Mouse (Mus musculus): ENCODE results near the gene Prnp.

Prnp gene

DNA sequence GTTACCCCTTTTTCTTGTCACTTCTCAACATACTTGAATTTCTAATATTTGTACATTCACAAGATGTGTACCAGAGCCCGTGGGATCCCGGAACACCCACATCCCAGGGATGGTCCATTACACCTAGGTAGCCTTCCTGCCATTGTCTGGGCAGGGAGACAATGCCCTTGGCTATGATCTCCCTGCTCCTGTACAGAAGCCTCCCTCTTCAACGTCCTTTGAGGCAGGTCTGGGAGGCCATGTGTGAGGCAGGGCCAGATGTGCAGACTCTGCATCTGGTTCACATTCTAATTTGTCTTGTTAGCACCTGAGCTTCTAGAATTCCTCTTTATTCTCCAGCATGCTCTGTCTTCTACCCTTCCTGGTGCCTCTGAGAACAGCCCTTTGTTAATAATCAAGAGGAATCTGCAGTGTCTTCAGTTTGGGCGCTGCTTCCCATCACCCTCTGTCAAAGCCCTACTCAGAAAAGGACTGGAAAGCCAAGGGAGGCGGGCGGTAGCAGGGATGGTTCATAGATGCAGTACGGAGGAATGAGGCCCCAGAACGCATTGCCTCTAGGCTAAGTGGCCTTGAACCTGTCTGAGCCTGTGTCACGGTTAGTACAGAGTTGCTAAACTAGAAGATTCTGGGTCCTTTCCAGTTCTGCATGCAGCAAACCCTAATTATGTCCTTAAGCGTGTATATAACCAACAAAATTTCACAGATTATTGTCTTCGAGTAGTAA, 39.4 kb downstream of the Prnp start:
- DNase-seq (ENCODE audit: low read depth, low spot score): no peak

DNA sequence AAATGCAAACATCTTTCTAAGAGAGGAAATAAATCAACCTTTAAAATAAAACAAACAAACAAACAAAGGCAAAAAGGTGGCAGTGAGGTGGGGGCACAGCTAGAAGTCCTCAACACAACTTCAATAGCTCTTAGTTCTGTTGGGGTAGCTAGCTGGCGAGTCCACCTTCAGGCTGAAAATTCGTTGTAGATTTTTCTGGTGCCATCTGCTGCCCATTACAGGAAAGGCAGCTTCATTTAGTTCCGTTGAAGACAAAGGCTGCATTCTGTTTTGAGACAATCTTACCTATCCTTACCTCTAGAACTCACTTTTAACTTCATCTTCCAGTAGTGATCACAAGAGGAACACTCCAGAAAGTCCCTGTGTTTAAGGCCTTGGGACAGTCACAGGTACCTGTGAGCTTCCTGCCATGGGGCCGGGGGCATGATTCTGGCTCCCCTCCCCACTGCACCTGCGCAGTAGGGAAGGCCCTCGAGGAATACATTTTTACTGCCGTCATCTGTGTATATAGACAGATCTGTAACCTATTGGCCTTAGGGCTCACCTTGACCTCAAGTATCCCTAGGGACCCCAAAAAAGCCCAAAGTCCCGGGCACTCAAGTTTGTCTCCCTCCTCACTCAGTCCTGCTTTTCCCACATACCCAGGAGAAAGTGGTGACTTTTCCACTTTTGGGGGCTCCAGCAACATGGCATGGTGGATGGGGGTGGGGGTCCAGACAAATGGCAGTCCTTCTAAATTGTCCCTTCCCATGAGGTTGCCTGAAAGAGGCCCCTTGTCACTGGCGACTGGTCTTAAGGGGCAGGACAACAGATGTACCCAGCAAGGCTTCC, 40.3 kb downstream of the Prnp start:
- DNase-seq (ENCODE audit: low read depth, low spot score): peak; percentile 78

GRCm38 (mm10) chr2:131950598-131951095, 40.9 kb downstream of the Prnp start, which contains the start of gene Prnd:
Gene Prnd, plus strand, starts transcription at chr2:131950861.
- no peak for DNase-seq (ENCODE audit: low read depth, low spot score)

DNA sequence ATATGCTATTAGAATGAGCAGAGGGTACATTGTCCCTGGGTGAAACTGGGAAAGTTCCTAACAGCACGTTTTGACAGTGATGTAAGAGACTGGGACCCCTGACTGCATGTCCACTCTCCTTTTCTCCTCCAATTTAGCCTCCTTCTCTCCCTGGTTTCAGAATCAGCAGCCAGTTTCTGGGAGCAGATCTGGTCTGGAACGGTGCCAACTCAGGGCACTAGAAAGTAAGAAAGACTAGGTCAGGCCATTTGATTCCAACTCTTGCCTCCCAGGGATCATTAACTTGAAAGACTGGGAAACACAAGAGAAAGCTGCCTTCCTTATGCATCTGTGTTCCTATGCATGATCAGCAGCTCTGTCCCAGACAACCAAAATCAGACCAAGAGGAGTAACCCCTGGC, 42.7 kb downstream of the Prnp start:
- DNase-seq (ENCODE audit: low read depth, low spot score): no peak

DNA sequence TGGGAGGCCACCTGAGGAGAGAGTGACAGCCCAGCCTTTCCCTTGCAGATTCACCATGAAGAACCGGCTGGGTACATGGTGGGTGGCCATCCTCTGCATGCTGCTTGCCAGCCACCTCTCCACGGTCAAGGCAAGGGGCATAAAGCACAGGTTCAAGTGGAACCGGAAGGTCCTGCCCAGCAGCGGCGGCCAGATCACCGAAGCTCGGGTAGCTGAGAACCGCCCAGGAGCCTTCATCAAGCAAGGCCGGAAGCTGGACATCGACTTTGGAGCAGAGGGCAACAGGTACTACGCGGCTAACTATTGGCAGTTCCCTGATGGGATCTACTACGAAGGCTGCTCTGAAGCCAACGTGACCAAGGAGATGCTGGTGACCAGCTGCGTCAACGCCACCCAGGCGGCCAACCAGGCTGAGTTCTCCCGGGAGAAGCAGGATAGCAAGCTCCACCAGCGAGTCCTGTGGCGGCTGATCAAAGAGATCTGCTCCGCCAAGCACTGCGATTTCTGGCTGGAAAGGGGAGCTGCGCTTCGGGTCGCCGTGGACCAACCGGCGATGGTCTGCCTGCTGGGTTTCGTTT, 43.3 kb downstream of the Prnp start:
- DNase-seq (ENCODE audit: low read depth, low spot score): no peak

DNA sequence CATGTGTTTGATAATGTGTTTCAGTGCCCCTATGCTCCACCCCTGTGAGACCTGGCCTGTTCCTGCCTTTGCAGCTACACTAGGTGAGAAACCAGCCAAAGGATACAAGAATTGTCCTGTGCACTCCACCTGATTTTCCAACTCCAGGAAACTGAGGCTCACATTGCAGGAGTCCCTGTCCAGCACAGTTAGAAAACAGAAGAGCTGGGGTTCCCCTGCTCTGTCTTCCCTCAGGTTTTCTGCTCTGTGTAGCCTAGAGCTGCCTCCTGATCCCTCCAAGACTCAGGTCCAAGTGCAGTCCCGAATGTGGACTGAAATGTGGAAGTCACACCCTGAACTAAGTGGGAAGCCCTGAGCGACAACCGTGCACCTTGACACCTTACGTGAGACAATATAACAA, 44.0 kb downstream of the Prnp start:
- no peak for DNase-seq (ENCODE audit: low read depth, low spot score)

- no peak for DNase-seq (ENCODE audit: low read depth, low spot score)
Observed at GRCm38 (mm10) chr2:131954835-131955234, 45.1 kb downstream of the Prnp start.

- DNase-seq (ENCODE audit: low read depth, low spot score): peak; percentile 60
Observed at GRCm38 (mm10) chr2:131955264-131955663, 45.5 kb downstream of the Prnp start.

DNA sequence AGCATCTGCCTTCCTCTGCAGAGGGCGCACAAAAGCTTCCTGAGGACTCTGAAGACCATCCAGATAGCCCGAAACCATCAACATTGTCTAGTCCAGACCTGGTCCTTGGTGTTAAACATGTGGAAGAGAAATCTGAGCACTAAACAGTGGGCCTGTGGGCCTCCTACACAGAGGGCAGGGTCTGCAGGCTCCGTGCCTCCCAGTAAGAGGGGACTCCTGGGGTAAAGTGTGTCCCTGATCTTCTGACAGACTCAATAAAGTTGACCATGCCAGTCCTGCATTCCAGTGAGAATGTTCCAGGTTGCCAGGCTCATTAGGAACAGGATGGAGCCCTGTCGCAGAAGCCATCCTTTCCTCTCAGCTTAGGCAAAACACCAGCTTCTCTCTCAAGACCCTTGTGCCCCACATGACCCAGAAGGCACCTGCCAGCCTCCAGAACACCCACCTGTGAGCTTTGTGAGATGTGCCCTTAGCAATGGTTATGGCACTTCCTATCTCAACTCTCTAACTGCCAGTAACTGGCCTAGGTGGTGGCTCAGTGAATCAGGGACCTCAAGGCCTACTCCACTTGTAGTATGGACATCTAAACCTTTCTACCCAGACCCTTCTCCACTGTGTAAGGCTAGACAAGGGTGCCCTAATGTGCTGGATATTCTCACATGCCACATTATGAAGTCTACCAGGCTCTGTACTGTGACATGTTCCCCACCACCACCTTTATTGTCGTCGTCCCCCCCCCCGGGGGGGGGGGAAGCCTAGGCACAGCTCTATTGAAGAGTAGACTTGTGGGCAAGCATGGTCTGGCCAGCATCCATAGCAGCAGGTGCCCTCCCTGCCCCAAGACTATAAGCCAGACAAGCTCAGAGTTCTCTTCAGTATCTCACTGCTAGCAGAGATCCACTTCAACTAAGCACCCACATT, 46.9 kb downstream of the Prnp start:
- no peak for DNase-seq (ENCODE audit: low read depth, low spot score)

GRCm38 (mm10) chr2:131957731-131958222, 48.0 kb downstream of the Prnp start:
- DNase-seq (ENCODE audit: low read depth, low spot score): no peak

GRCm38 (mm10) chr2:131961671-131962070, 51.9 kb downstream of the Prnp start:
- DNase-seq (ENCODE audit: low read depth, low spot score): no peak

DNA sequence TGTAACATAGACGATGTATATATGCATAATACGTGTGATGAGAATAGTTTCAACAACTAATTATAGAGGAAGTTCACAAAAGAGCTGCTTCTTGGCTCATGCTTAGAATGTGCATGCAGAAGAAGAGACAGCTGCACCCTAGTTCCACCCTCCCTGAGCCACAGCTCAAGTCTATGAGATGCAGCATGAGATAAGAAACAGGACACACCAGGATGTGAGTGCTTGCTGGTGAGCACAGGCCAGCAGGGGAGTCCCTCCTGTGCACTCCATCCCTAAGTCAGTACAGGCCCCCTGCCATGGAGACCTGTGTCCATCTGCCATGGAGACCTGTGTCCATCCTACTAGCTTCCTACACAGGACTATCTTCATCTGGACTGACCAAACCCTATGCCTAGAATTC, 60.9 kb downstream of the Prnp start:
- DNase-seq (ENCODE audit: low read depth, low spot score): no peak

DNA sequence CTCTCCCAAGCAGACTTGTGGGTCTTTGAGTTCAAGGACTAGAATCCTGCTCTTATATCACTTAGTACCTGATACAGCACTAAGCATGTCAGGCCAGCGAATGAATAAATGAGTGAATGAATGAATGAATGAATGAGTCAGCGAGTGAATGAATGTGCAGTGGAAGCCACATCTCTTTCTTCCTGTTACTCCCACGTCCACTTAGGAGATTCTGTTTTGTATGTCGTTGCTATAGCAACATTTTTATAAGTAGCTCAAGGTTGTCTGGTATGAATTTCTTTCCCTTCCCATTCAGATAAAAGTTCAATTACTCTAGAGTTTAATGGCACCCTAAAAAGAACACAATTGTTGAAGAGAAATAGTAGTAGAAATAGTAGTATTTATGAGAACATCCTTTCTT, 61.4 kb downstream of the Prnp start:
- peak; percentile 49 for DNase-seq (ENCODE audit: low read depth, low spot score)

GRCm38 (mm10) chr2:131976663-131977062, 66.9 kb downstream of the Prnp start:
- DNase-seq (ENCODE audit: low read depth, low spot score): no peak

DNA sequence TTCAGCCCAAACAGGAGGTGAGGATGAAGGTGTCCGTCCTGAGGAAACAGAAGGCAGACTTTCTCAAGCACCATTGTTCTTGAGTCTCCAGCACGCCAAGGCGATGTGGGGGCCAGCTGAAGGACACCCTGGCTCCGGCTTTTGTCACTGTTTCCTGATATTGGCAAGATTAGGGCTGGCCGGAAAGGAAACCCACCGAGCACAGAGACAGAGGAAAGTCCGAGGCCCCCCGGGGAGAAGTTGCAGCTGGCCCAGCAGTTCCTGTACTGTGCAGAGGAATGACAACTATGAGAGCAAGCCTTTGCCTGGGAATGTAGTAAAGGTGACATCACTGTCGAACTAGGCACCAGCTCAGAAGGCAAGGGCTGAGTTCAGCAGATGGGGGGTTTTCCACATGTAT, 71.1 kb downstream of the Prnp start:
- no peak for DNase-seq (ENCODE audit: low read depth, low spot score)

DNA sequence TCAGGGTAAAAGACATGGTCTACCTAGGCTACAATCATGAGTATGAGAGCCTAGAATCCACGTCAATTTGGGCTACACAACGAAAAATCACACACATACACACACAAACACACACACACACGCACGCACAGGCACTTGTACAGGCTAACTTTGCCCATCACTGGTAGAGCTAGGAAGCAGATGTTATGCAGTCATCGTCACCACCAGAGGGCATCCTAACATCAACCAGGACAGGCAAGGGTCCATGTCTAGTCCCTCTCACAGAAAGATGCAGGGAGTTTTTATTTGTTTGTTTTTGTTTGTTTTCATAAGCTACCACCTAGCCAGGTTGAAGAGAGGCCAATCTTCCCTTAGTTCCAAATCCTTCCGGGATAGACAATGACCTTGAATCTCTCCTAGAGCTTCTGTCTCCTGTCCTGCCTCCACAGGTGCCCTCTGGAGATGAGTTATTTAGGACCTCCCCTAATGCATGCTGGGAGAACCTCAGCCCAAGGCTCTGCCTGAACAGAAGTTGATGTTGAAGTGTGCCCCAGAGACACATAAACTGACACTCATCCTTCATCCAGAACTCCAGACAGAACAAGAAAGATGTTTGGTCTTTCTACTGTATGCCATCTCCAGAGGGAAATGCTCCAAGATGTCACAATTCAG, 72.9 kb downstream of the Prnp start:
- DNase-seq (ENCODE audit: low read depth, low spot score): peak; percentile 88

GRCm38 (mm10) chr2:131987950-131988349, 78.2 kb downstream of the Prnp start:
- DNase-seq (ENCODE audit: low read depth, low spot score): no peak
